Mouse (Mus musculus): ENCODE data around the gene Ddx58. TPM values are rescaled to one million over a fixed set of nuclear protein-coding genes. Genes with fewer than 3 reads are reported as not detected.

Ddx58 gene
- polyA plus RNA-seq, 1 experiment from 2014 or later, result 6.4 TPM

GRCm38 (mm10) chr4:40182651-40183320, 56.8 kb downstream of the Ddx58 start:
- WGBS, result 42% methylated on average over 14 of the region's 14 CpGs
- Histone ChIP-seq H3K27ac (ENCODE audit: low read depth) (no peak overlapping the region), H3K27me3 (replicated peaks; ENCODE audit: control insufficient read depth, insufficient read depth, low read length) (no peaks in the 10 kb centered on the region), H3K9ac (ENCODE audit: low read length) (no peak overlapping the region), H3K9me3 (ENCODE audit: control insufficient read depth, low read length) (no peaks in the 10 kb centered on the region), H3K4me2 (ENCODE audit: low read length) (no peak overlapping the region), H3K4me3 (ENCODE audit: low read depth, low read length) (no peak overlapping the region), H3K36me3 (ENCODE audit: control insufficient read depth, insufficient read depth, low read length) (peaks cover 91% of the 10 kb centered on the region), H3K4me1 (replicated peaks; ENCODE audit: control insufficient read depth, insufficient read depth, low read length) (no peaks in the 10 kb centered on the region)
- peak; percentile 84 for DNase-seq (ENCODE audit: low spot score)
- no peak for ATAC-seq (replicated peaks; ENCODE audit: low FRiP score, low TSS enrichment, low read depth)

DNA sequence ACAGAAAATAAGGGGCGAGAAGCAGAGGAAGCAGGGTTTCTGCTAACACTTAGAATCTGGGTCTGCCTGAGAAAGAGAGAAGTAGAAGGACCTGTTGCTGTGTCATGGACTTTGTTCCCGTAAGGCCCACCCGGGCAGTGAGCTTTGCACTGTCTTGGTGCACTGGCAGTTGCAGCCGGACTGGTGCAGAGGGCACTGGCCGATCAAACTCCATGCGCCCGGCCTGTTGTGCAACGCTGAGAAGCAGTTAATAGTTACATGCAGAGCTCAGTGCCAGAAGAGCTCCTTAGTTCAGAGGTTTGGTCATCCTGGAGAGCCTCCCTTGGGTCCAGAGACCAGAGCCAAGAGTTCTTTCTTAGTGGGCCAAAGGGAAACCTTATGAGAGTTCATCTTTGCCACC, 57.9 kb downstream of the Ddx58 start:
- no peak overlapping the region for H3K27ac ChIP-seq (ENCODE audit: low read depth)
- no peaks in the 10 kb centered on the region for H3K9me3 ChIP-seq (ENCODE audit: control insufficient read depth, low read length)
- WGBS, result 95% methylated on average over 8 of the region's 8 CpGs
- no peak; the same call in 1 of the 2 replicates for ATAC-seq (replicated peaks; ENCODE audit: low FRiP score, low TSS enrichment, low read depth)
- H3K4me3 ChIP-seq (ENCODE audit: low read depth, low read length), result no peak overlapping the region
- no peaks in the 10 kb centered on the region for H3K4me1 ChIP-seq (replicated peaks; ENCODE audit: control insufficient read depth, insufficient read depth, low read length)
- H3K9ac ChIP-seq (ENCODE audit: low read length), result no peak overlapping the region
- no peak for DNase-seq (ENCODE audit: low spot score)
- H3K27me3 ChIP-seq (replicated peaks; ENCODE audit: control insufficient read depth, insufficient read depth, low read length), result no peaks in the 10 kb centered on the region
- H3K4me2 ChIP-seq (ENCODE audit: low read length), result no peak overlapping the region
- H3K36me3 ChIP-seq (ENCODE audit: control insufficient read depth, insufficient read depth, low read length), result peaks cover 88% of the 10 kb centered on the region

GRCm38 (mm10) chr4:40180046-40180445, 59.6 kb downstream of the Ddx58 start:
- no peak overlapping the region for H3K4me3 ChIP-seq (ENCODE audit: low read depth, low read length)
- DNase-seq (ENCODE audit: low spot score), result no peak
- H3K4me2 ChIP-seq (ENCODE audit: low read length), result no peak overlapping the region
- H3K9me3 ChIP-seq (ENCODE audit: control insufficient read depth, low read length), result no peaks in the 10 kb centered on the region
- H3K27me3 ChIP-seq (replicated peaks; ENCODE audit: control insufficient read depth, insufficient read depth, low read length), result no peaks in the 10 kb centered on the region
- H3K4me1 ChIP-seq (replicated peaks; ENCODE audit: control insufficient read depth, insufficient read depth, low read length), result no peaks in the 10 kb centered on the region
- peaks cover 84% of the 10 kb centered on the region for H3K36me3 ChIP-seq (ENCODE audit: control insufficient read depth, insufficient read depth, low read length)
- ATAC-seq (replicated peaks; ENCODE audit: low FRiP score, low TSS enrichment, low read depth), result no peak
- WGBS, result 94% methylated on average over 6 of the region's 6 CpGs
- no peak overlapping the region for H3K27ac ChIP-seq (ENCODE audit: low read depth)
- H3K9ac ChIP-seq (ENCODE audit: low read length), result no peak overlapping the region

DNA sequence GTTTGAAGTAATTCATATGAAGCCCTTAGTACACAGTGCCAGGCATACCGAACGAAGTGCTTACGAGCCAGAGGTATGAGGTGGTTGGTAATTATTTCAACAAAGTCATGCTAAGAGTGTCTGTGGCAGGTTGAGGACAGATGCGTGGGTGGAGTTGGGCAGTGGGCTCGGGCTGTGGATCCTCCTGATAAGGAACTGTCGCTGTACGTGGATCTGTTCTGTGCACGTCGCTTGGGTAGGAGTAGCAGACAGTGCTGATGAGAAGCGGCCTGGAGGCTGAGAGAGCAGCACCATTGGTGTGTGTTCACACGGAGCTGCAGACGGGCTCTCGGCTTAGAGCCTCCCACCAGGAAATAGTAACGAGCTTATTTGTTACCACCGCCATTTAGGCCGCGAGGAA, 61.0 kb downstream of the Ddx58 start:
- H3K36me3 ChIP-seq (ENCODE audit: control insufficient read depth, insufficient read depth, low read length), result peaks cover 75% of the 10 kb centered on the region

DNA sequence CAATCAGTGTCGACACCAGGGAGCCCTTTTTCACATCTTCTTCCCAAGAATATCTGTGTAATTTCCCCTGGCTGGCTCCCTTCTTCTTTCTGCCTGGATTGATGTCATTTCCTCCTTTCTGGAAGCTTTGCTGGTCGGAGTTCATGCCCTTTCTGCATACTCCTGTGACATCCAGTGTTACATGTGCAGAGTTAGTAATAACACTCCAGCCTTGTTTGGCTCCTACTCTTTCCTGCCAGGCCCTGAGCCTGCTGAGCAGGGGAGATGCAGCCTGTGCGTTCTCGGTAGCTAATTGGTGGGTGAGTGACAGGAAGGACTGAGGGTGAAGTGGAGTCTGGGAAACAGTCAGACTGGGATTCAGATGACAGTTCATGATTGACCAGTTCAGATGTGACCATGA, 65.3 kb downstream of the Ddx58 start:
- H3K4me1 ChIP-seq (replicated peaks; ENCODE audit: control insufficient read depth, insufficient read depth, low read length), result no peaks in the 10 kb centered on the region
- WGBS, result 41% methylated on average over 4 of the region's 4 CpGs
- H3K9ac ChIP-seq (ENCODE audit: low read length), result no peak overlapping the region
- no peak for DNase-seq (ENCODE audit: low spot score)
- H3K36me3 ChIP-seq (ENCODE audit: control insufficient read depth, insufficient read depth, low read length), result peaks cover 50% of the 10 kb centered on the region
- H3K27ac ChIP-seq (ENCODE audit: low read depth), result no peak overlapping the region
- no peak overlapping the region for H3K4me3 ChIP-seq (ENCODE audit: low read depth, low read length)
- H3K9me3 ChIP-seq (ENCODE audit: control insufficient read depth, low read length), result no peaks in the 10 kb centered on the region
- no peaks in the 10 kb centered on the region for H3K27me3 ChIP-seq (replicated peaks; ENCODE audit: control insufficient read depth, insufficient read depth, low read length)
- ATAC-seq (replicated peaks; ENCODE audit: low FRiP score, low TSS enrichment, low read depth), result no peak
- H3K4me2 ChIP-seq (ENCODE audit: low read length), result no peak overlapping the region

More for the DNA sequence above, 61.0 kb downstream of the Ddx58 start:
- Histone ChIP-seq H3K27ac (ENCODE audit: low read depth) (no peak overlapping the region), H3K9ac (ENCODE audit: low read length) (no peak overlapping the region), H3K4me1 (replicated peaks; ENCODE audit: control insufficient read depth, insufficient read depth, low read length) (no peaks in the 10 kb centered on the region), H3K4me3 (ENCODE audit: low read depth, low read length) (no peak overlapping the region), H3K27me3 (replicated peaks; ENCODE audit: control insufficient read depth, insufficient read depth, low read length) (no peaks in the 10 kb centered on the region), H3K4me2 (ENCODE audit: low read length) (no peak overlapping the region), H3K9me3 (ENCODE audit: control insufficient read depth, low read length) (no peaks in the 10 kb centered on the region)
- DNase-seq (ENCODE audit: low spot score) (no peak), ATAC-seq (replicated peaks; ENCODE audit: low FRiP score, low TSS enrichment, low read depth) (no peak)
- WGBS, result 89% methylated on average over 17 of the region's 17 CpGs

GRCm38 (mm10) chr4:40172336-40172735, 67.3 kb downstream of the Ddx58 start:
- Histone ChIP-seq H3K4me1 (replicated peaks; ENCODE audit: control insufficient read depth, insufficient read depth, low read length) (no peaks in the 10 kb centered on the region), H3K27ac (ENCODE audit: low read depth) (no peak overlapping the region), H3K9me3 (ENCODE audit: control insufficient read depth, low read length) (no peaks in the 10 kb centered on the region), H3K4me3 (ENCODE audit: low read depth, low read length) (no peak overlapping the region), H3K27me3 (replicated peaks; ENCODE audit: control insufficient read depth, insufficient read depth, low read length) (no peaks in the 10 kb centered on the region), H3K9ac (ENCODE audit: low read length) (no peak overlapping the region), H3K36me3 (ENCODE audit: control insufficient read depth, insufficient read depth, low read length) (peaks cover 52% of the 10 kb centered on the region), H3K4me2 (ENCODE audit: low read length) (no peak overlapping the region)
- DNase-seq (ENCODE audit: low spot score), result no peak
- 84% methylated on average over 2 of the region's 2 CpGs for WGBS
- no peak for ATAC-seq (replicated peaks; ENCODE audit: low FRiP score, low TSS enrichment, low read depth)

GRCm38 (mm10) chr4:40171477-40171876, 68.2 kb downstream of the Ddx58 start:
- no peak for ATAC-seq (replicated peaks; ENCODE audit: low FRiP score, low TSS enrichment, low read depth)
- Histone ChIP-seq H3K27me3 (replicated peaks; ENCODE audit: control insufficient read depth, insufficient read depth, low read length) (no peaks in the 10 kb centered on the region), H3K4me2 (ENCODE audit: low read length) (no peak overlapping the region), H3K4me1 (replicated peaks; ENCODE audit: control insufficient read depth, insufficient read depth, low read length) (no peaks in the 10 kb centered on the region), H3K9me3 (ENCODE audit: control insufficient read depth, low read length) (no peaks in the 10 kb centered on the region), H3K9ac (ENCODE audit: low read length) (no peak overlapping the region), H3K4me3 (ENCODE audit: low read depth, low read length) (no peak overlapping the region), H3K36me3 (ENCODE audit: control insufficient read depth, insufficient read depth, low read length) (peaks cover 54% of the 10 kb centered on the region), H3K27ac (ENCODE audit: low read depth) (no peak overlapping the region)
- DNase-seq (ENCODE audit: low spot score), result no peak
- 90% methylated on average over 4 of the region's 4 CpGs for WGBS

GRCm38 (mm10) chr4:40163646-40164045, 76.0 kb downstream of the Ddx58 start:
- Histone ChIP-seq H3K27ac (ENCODE audit: low read depth) (no peak overlapping the region), H3K27me3 (replicated peaks; ENCODE audit: control insufficient read depth, insufficient read depth, low read length) (no peaks in the 10 kb centered on the region), H3K9ac (ENCODE audit: low read length) (no peak overlapping the region), H3K4me3 (ENCODE audit: low read depth, low read length) (no peak overlapping the region), H3K9me3 (ENCODE audit: control insufficient read depth, low read length) (0 out of 2 replicates have a peak, but pooled peaks cover 5% of the 10 kb centered on the region), H3K36me3 (ENCODE audit: control insufficient read depth, insufficient read depth, low read length) (peaks cover 36% of the 10 kb centered on the region), H3K4me1 (replicated peaks; ENCODE audit: control insufficient read depth, insufficient read depth, low read length) (no peaks in the 10 kb centered on the region), H3K4me2 (ENCODE audit: low read length) (no peak overlapping the region)
- 93% methylated on average over 10 of the region's 10 CpGs for WGBS
- DNase-seq (ENCODE audit: low spot score) (no peak), ATAC-seq (replicated peaks; ENCODE audit: low FRiP score, low TSS enrichment, low read depth) (no peak)
